Mouse (Mus musculus) heart, embryonic 15.5 days (tissue): ENCODE data around the gene Adamts7. TPM values are rescaled to one million over a fixed set of nuclear protein-coding genes. Genes with fewer than 3 reads are reported as not detected.

Experiments
- ATAC-seq: fragments of 200-750 bp; cut with Nextera tagmentation; replicated peaks from 2 replicates; pipeline ENCODE4 v1.8.0; 2017; ENCODE audit warnings: low read depth, moderate TSS enrichment; ENCODE audit not compliant: insufficient number of reproducible peaks, insufficient read depth, low FRiP score
- H3K27ac ChIP-seq: fragments of 300-500 bp; sonication (generic); 2 replicates; pipeline ENCODE4 v1.5.1; 2015; ENCODE audit warnings: mild to moderate bottlenecking, inconsistent platforms
- H3K27me3 ChIP-seq: fragments of 300-500 bp; sonication (generic); 2 replicates; pipeline ENCODE4 v1.6.1; 2015; ENCODE audit warnings: inconsistent platforms
- H3K36me3 ChIP-seq: fragments of 300-500 bp; sonication (generic); 2 replicates; pipeline ENCODE4 v1.6.1; 2015; ENCODE audit warnings: mild to moderate bottlenecking, inconsistent platforms
- H3K4me1 ChIP-seq: fragments of 300-500 bp; sonication (generic); replicated peaks from 2 replicates; pipeline ENCODE4 v1.6.1; 2015; ENCODE audit warnings: inconsistent platforms
- H3K4me2 ChIP-seq: fragments of 300-500 bp; sonication (generic); 2 replicates; pipeline ENCODE4 v1.6.1; 2015; ENCODE audit warnings: inconsistent platforms, mild to moderate bottlenecking, moderate library complexity
- H3K4me3 ChIP-seq: fragments of 300-500 bp; sonication (generic); 2 replicates; pipeline ENCODE4 v1.5.1; 2015; ENCODE audit warnings: mild to moderate bottlenecking, inconsistent platforms
- H3K9ac ChIP-seq: fragments of 300-500 bp; sonication (generic); 2 replicates; pipeline ENCODE4 v1.6.1; 2015; ENCODE audit warnings: mild to moderate bottlenecking, inconsistent platforms
- H3K9me3 ChIP-seq: fragments of 300-500 bp; sonication (generic); replicated peaks from 2 replicates; pipeline ENCODE4 v1.6.1; 2016; ENCODE audit warnings: inconsistent platforms
- WGBS: fragments of 180-500 bp; shearing (Covaris S2); methylation state at CpG from one replicate; pipeline ENCODE4 v1.1.7; 2015; ENCODE audit warnings: mixed read lengths; 5-methylcytosine and 5-hydroxymethylcytosine counted together
- polyA plus RNA-seq: library from polyadenylated mRNA; unstranded; fragments of >200 nt; fragmentation: Nextera tagmentation; extraction: Ambion mirVana; gene quantifications from 2 replicates; pipeline ENCODE4 v1.2.1, GENCODE M21; 2015

Gene Adamts7
- polyA plus RNA-seq, 1 experiment from 2014 or later, result 8.9 TPM

DNA sequence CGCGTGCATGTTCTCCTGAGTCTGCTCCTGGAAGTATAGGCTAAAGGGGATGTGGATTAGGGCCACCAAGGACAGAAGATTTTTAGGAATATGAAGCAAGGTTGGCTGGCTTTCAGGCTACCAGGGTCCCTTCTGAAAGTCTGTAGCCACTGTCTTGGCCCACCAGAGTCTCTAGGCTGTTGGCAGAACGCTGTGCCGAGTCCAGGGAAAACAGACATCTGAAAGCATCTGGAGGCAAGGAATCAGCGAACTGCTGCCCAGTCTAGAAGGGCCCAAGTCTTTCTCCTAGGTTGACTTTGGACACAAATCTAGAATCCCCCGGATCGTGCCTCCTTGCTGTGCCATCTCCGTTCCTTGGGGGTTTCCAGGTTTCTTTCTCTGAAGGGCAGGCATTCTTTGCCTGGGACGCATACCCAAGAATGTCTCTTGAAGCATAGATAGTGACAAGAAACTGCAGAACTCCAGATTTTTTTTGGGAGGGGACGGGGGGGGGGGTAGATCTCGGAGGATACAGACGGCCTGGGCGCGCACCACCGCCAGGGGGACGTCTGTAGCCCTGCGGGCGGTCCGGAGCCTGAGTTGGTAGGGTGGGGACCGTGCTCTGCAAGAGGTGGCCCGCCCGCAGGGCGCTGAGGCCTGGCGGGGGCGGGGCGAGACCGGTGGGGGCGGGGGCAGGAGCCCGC lies 485 bp upstream of the Adamts7 start:
- peaks cover 31% of the 10 kb centered on the region for H3K4me1 ChIP-seq
- H3K4me2 ChIP-seq, result peak overlapping the region; percentile 99
- peak overlapping the region; percentile 65 for H3K27ac ChIP-seq
- H3K27me3 ChIP-seq, result no peaks in the 10 kb centered on the region
- peak overlapping the region; percentile 66 for H3K9ac ChIP-seq
- peak; percentile 84 for ATAC-seq
- H3K4me3 ChIP-seq, result peak overlapping the region; percentile 76
- no peaks in the 10 kb centered on the region for H3K36me3 ChIP-seq
- no peaks in the 10 kb centered on the region for H3K9me3 ChIP-seq
- WGBS, result 9% methylated on average over 25 of the region's 29 CpGs

DNA sequence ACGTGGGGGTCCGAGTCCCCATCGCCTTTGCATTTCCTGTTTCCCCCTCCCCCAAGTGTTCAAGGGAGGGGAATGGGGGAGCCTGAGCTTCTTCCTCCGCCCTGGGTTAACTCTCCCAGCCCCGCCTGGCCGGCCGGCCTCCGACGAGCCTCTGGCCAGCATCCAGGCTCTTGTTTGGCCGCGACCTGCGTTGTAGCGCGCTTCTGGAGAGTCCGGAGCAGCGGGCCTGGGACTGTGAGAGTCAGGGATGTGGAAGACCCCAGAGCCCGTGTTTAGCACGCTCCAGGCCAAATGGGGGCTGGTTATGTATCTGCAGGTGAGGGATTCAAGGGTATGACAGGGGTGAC lies 853 bp downstream of the Adamts7 start:
- Histone ChIP-seq H3K27me3 (no peaks in the 10 kb centered on the region), H3K4me1 (peaks cover 31% of the 10 kb centered on the region), H3K4me3 (peak overlapping the region; percentile 76), H3K4me2 (peak overlapping the region; percentile 99), H3K27ac (peak overlapping the region; percentile 65), H3K36me3 (no peaks in the 10 kb centered on the region), H3K9me3 (no peaks in the 10 kb centered on the region), H3K9ac (peak overlapping the region; percentile 66)
- peak; percentile 27; the same call in 1 of the 2 replicates for ATAC-seq
- under 1% methylated on average over 18 of the region's 18 CpGs for WGBS

DNA sequence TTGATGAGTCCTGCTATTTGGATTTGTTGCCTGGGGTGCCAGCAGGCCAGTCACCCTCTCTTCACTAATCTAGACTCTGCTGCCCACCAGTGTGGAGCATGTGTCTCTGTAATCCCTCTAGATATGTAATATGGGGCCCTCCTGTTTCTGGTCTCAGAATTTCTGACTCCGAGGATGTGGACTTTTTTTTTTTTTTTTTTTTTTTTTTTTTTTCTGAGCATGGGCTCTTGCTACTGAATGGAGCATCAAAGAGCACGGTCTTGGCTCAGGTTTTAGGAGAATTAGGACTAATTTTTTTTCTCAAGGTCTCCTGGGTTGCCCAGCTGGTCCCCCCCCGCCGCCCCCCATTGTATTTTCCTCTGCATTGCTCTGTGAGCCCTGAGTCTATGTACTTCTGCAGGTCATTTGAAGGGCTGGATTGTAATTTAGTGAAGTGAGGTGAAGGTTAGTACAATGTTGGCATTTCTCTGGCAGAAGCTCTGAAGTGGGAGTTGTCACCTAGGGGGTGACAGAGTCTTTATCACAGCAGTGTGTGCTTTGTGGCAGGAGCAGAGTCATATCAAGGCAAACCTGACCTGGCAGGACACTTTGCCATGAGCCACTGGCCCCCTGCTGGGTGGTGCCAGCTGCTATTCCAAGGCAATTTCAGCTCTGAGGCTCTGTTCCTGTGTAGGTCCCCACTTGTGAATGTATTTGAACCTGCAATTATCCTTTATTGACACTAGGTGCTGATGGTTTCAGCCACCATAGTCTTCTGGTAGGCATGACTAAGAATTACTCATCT lies 2.0 kb downstream of the Adamts7 start:
- WGBS, result 62% methylated on average over 4 of the region's 4 CpGs
- H3K4me3 ChIP-seq, result 0 out of 2 replicates have a peak overlapping the region, but pooled peaks have one; percentile 76
- H3K4me2 ChIP-seq, result peak overlapping the region; percentile 99; the same call in 1 of the 2 replicates
- H3K9me3 ChIP-seq, result no peaks in the 10 kb centered on the region
- H3K36me3 ChIP-seq, result no peaks in the 10 kb centered on the region
- H3K27me3 ChIP-seq, result no peaks in the 10 kb centered on the region
- H3K27ac ChIP-seq, result no peak overlapping the region
- no peak for ATAC-seq
- H3K4me1 ChIP-seq, result peaks cover 31% of the 10 kb centered on the region
- H3K9ac ChIP-seq, result no peak overlapping the region

DNA sequence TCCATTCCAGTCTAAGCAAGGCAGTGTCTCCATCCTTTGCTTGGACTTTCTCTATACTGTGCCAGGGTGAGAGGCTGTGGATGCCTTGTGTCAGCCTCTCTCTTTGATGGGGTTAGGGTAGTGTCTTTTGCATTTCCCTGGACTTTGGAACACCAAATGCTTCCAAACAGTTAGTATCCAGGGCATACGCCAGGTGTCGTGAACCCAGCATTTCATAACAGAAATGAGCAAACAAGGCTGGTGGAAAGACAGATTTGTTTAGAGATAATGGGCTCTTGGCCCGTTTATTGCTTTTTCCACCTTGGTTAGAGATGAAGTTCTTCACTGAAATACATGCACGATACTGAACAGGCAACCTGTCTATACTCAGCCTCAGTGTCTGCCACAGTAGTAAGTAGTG lies 2.7 kb downstream of the Adamts7 start:
- Histone ChIP-seq H3K9ac (no peak overlapping the region), H3K27me3 (no peaks in the 10 kb centered on the region), H3K4me2 (no peak overlapping the region), H3K36me3 (no peaks in the 10 kb centered on the region), H3K9me3 (no peaks in the 10 kb centered on the region), H3K4me3 (no peak overlapping the region), H3K4me1 (peaks cover 31% of the 10 kb centered on the region), H3K27ac (no peak overlapping the region)
- WGBS, result 88% methylated on average over 4 of the region's 4 CpGs
- no peak for ATAC-seq

DNA sequence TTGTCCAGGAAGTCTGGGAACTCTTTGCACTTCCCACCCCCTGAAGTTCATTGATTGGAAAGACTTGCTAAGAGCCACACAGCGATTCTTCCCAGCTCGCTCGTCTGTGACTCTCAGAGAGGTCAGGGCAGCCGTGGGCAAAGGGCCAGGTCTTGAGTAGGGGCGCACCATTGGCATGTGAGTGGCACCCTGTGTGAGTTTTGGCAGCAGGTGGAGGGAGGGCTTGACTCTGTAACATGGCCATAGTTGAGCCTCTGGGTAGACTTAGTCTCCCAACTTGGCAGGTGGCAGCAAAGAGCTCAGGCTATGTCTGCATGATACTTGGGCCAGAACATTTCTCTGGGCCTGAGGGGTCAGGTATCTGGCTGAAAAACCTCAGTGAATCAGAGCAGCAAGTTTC lies 3.7 kb downstream of the Adamts7 start:
- ATAC-seq, result no peak
- Histone ChIP-seq H3K27me3 (no peaks in the 10 kb centered on the region), H3K27ac (peak overlapping the region; percentile 31; the same call in 1 of the 2 replicates), H3K4me2 (no peak overlapping the region), H3K4me1 (peaks cover 31% of the 10 kb centered on the region), H3K36me3 (no peaks in the 10 kb centered on the region), H3K4me3 (no peak overlapping the region), H3K9ac (no peak overlapping the region), H3K9me3 (no peaks in the 10 kb centered on the region)
- 55% methylated on average over 5 of the region's 5 CpGs for WGBS

GRCm38 (mm10) chr9:90169965-90170364 lies 7.1 kb downstream of the Adamts7 start:
- WGBS, result 62% methylated on average over 4 of the region's 4 CpGs
- no peak for ATAC-seq
- H3K4me1 ChIP-seq, result peaks cover 12% of the 10 kb centered on the region
- no peak overlapping the region for H3K9ac ChIP-seq
- no peaks in the 10 kb centered on the region for H3K27me3 ChIP-seq
- H3K4me3 ChIP-seq, result no peak overlapping the region
- no peak overlapping the region for H3K27ac ChIP-seq
- 0 out of 2 replicates have a peak, but pooled peaks cover 7% of the 10 kb centered on the region for H3K36me3 ChIP-seq
- no peak overlapping the region for H3K4me2 ChIP-seq
- no peaks in the 10 kb centered on the region for H3K9me3 ChIP-seq

DNA sequence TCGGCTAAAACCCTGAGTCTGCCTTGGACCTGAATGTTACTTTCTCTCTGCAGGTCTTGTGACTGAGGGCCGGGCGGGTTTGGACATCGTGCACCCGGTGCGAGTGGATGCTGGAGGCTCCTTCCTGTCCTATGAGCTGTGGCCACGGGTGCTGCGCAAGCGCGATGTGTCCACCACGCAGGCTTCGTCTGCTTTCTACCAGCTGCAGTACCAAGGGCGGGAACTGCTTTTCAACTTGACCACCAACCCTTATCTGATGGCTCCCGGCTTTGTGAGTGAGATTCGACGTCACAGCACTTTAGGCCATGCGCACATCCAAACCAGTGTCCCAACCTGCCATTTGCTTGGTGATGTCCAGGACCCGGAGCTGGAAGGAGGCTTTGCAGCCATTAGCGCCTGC lies 8.6 kb downstream of the Adamts7 start:
- WGBS, result 93% methylated on average over 19 of the region's 19 CpGs

GRCm38 (mm10) chr9:90172528-90173321 lies 9.9 kb downstream of the Adamts7 start:
- ATAC-seq, result no peak
- no peaks in the 10 kb centered on the region for H3K4me1 ChIP-seq
- no peaks in the 10 kb centered on the region for H3K27me3 ChIP-seq
- H3K36me3 ChIP-seq, result 0 out of 2 replicates have a peak, but pooled peaks cover 7% of the 10 kb centered on the region
- H3K27ac ChIP-seq, result no peak overlapping the region
- no peak overlapping the region for H3K4me3 ChIP-seq
- no peak overlapping the region for H3K9ac ChIP-seq
- H3K4me2 ChIP-seq, result no peak overlapping the region
- 78% methylated on average over 8 of the region's 8 CpGs for WGBS
- no peaks in the 10 kb centered on the region for H3K9me3 ChIP-seq

More for the DNA sequence above, 8.6 kb downstream of the Adamts7 start:
- Histone ChIP-seq H3K9me3 (no peaks in the 10 kb centered on the region), H3K9ac (no peak overlapping the region), H3K27ac (no peak overlapping the region), H3K4me2 (no peak overlapping the region), H3K36me3 (0 out of 2 replicates have a peak, but pooled peaks cover 7% of the 10 kb centered on the region), H3K4me1 (peaks cover 7% of the 10 kb centered on the region), H3K27me3 (no peaks in the 10 kb centered on the region), H3K4me3 (no peak overlapping the region)
- no peak for ATAC-seq

- H3K4me1 ChIP-seq, result no peaks in the 10 kb centered on the region
- no peak for ATAC-seq
- H3K9me3 ChIP-seq, result no peaks in the 10 kb centered on the region
- H3K27me3 ChIP-seq, result no peaks in the 10 kb centered on the region
- H3K4me3 ChIP-seq, result no peak overlapping the region
- 0 out of 2 replicates have a peak, but pooled peaks cover 7% of the 10 kb centered on the region for H3K36me3 ChIP-seq
- no peak overlapping the region for H3K9ac ChIP-seq
- no peak overlapping the region for H3K4me2 ChIP-seq
- H3K27ac ChIP-seq, result no peak overlapping the region
- 74% methylated on average over 3 of the region's 3 CpGs for WGBS
Observed at GRCm38 (mm10) chr9:90173330-90173729, 10.5 kb downstream of the Adamts7 start.

GRCm38 (mm10) chr9:90179409-90179808 lies 16.5 kb downstream of the Adamts7 start:
- no peak overlapping the region for H3K27ac ChIP-seq
- no peaks in the 10 kb centered on the region for H3K9me3 ChIP-seq
- no peaks in the 10 kb centered on the region for H3K36me3 ChIP-seq
- WGBS, result 79% methylated on average over 5 of the region's 5 CpGs
- H3K4me1 ChIP-seq, result peaks cover 28% of the 10 kb centered on the region
- H3K4me2 ChIP-seq, result no peak overlapping the region
- H3K9ac ChIP-seq, result no peak overlapping the region
- H3K4me3 ChIP-seq, result no peak overlapping the region
- H3K27me3 ChIP-seq, result no peaks in the 10 kb centered on the region
- ATAC-seq, result no peak
